Mouse (Mus musculus) forebrain, postnatal 0 days (tissue): ENCODE results near the gene Rogdi. TPM values are rescaled to one million over a fixed set of nuclear protein-coding genes. Genes with fewer than 3 reads are reported as not detected.

Source experiments
- ATAC-seq: fragments of 200-750 bp; cut with Nextera tagmentation; 2 replicates; pipeline ENCODE4 v1.8.0; 2017; ENCODE audit warnings: mild to moderate bottlenecking, moderate library complexity
- DNase-seq: peaks from one replicate; pipeline ENCODE4 v3.0.0-alpha.2; 2015
- H3K27ac ChIP-seq: fragments of 300-500 bp; sonication (generic); 2 replicates; pipeline ENCODE4 v1.5.1; 2014; ENCODE audit warnings: low read depth, mild to moderate bottlenecking, antibody characterized with exemption, low read length, moderate library complexity, mixed read lengths
- H3K27me3 ChIP-seq: fragments of 300-500 bp; sonication (generic); 2 replicates; pipeline ENCODE4 v1.6.1; 2014; ENCODE audit warnings: mild to moderate bottlenecking, low read length, mixed read lengths; ENCODE audit not compliant: insufficient read depth
- H3K36me3 ChIP-seq: fragments of 300-500 bp; sonication (generic); 2 replicates; pipeline ENCODE4 v1.6.1; 2014; ENCODE audit warnings: mild to moderate bottlenecking, moderate library complexity; ENCODE audit not compliant: insufficient read depth
- H3K4me1 ChIP-seq: fragments of 300-500 bp; sonication (generic); 2 replicates; pipeline ENCODE4 v1.6.1; 2014; ENCODE audit warnings: antibody characterized with exemption; ENCODE audit not compliant: insufficient read depth
- H3K4me2 ChIP-seq: fragments of 300-500 bp; sonication (generic); 2 replicates; pipeline ENCODE4 v1.6.1; 2014; ENCODE audit warnings: low read depth, mild to moderate bottlenecking, moderate library complexity
- H3K4me3 ChIP-seq: fragments of 300-500 bp; sonication (generic); 2 replicates; pipeline ENCODE4 v1.5.1; 2014; ENCODE audit warnings: low read depth, low read length, mixed read lengths
- H3K9ac ChIP-seq: fragments of 300-500 bp; sonication (generic); 2 replicates; pipeline ENCODE4 v1.6.1; 2014; ENCODE audit warnings: mild to moderate bottlenecking
- H3K9me3 ChIP-seq: fragments of 300-500 bp; sonication (generic); 2 replicates; pipeline ENCODE4 v1.6.1; 2016; ENCODE audit warnings: low read length
- CTCF ChIP-seq: sonication (generic); IDR thresholded peaks from 2 replicates; pipeline ENCODE4 v1.5.1; 2016; ENCODE audit warnings: antibody characterized with exemption, control low read depth, low read depth
- WGBS: fragments of 180-500 bp; shearing (Covaris S2); extraction: QIAGEN DNeasy Blood & Tissue Kit; methylation state at CpG from one replicate; pipeline ENCODE4 v1.1.7; 2014; 5-methylcytosine and 5-hydroxymethylcytosine counted together
- polyA plus RNA-seq: library from polyadenylated mRNA; unstranded; fragments of >200 nt; fragmentation: Nextera tagmentation; extraction: Ambion mirVana; gene quantifications from 2 replicates; pipeline ENCODE4 v1.2.1, GENCODE M21; 2015
- total RNA-seq: library from RNA; depleted of rRNA; stranded (reverse); fragments of >200 nt; gene quantifications from 2 replicates; pipeline ENCODE4 v1.2.3, GENCODE M21; 2014; rRNA removed

Gene Rogdi
- 55.3 and 75.3 TPM in 2 replicates for total RNA-seq
- polyA plus RNA-seq: 107 and 130 TPM in 2 replicates

GRCm38 (mm10) chr16:5013054-5013838 lies at the start of gene Rogdi:
Rogdi (minus strand) TSS chr16:5013553.
- Histone ChIP-seq H3K27me3 (no peaks in the 10 kb centered on the region), H3K4me1 (0 out of 2 replicates have a peak, but pooled peaks cover 4% of the 10 kb centered on the region), H3K9me3 (no peaks in the 10 kb centered on the region), H3K4me3 (peak within 1 kb of the TSS; percentile 74), H3K36me3 (peaks cover 43% of the 10 kb centered on the region), H3K4me2 (peak within 1 kb of the TSS; percentile 71), H3K27ac (peak within 1 kb of the TSS; percentile 85), H3K9ac (peak within 1 kb of the TSS; percentile 66)
- DNase-seq: peak; percentile 99
- peak; percentile 39 for TF ChIP-seq CTCF
- WGBS: 1% methylated on average over 60 of the region's 63 CpGs
- ATAC-seq: peak; percentile 99

GRCm38 (mm10) chr16:5058114-5058513 lies 44.8 kb upstream of the Rogdi start:
- 90% methylated on average over 1 of the region's 1 CpGs for WGBS
- no peaks in the 10 kb centered on the region for H3K9me3 ChIP-seq
- TF ChIP-seq CTCF: peak; percentile 64
- no peak overlapping the region for H3K9ac ChIP-seq
- DNase-seq (peak; percentile 22), ATAC-seq (no peak)
- peaks cover 32% of the 10 kb centered on the region for H3K36me3 ChIP-seq
- no peaks in the 10 kb centered on the region for H3K4me1 ChIP-seq
- H3K4me3 ChIP-seq: no peak overlapping the region
- H3K27ac ChIP-seq: no peak overlapping the region
- no peaks in the 10 kb centered on the region for H3K27me3 ChIP-seq
- no peak overlapping the region for H3K4me2 ChIP-seq

- no peaks in the 10 kb centered on the region for H3K27me3 ChIP-seq
These were observed 37.1 kb upstream of the Rogdi start for GRCm38 (mm10) chr16:5050251-5051110.

GRCm38 (mm10) chr16:5049774-5050234 lies 36.5 kb upstream of the Rogdi start, which contains the start of the genes Glyr1 and Ubn1:
Glyr1 (minus strand) TSS chr16:5049863.
Ubn1 (plus strand) TSS chr16:5050057.
- WGBS: 3% methylated on average over 56 of the region's 56 CpGs
- Histone ChIP-seq H3K9ac (peak within 1 kb of the TSS; percentile 91), H3K4me2 (peak within 1 kb of the TSS; percentile 93), H3K27ac (peak within 1 kb of the TSS; percentile 97), H3K36me3 (peaks cover 23% of the 10 kb centered on the region), H3K4me3 (peak within 1 kb of the TSS; percentile 95), H3K4me1 (peaks cover 6% of the 10 kb centered on the region), H3K27me3 (no peaks in the 10 kb centered on the region), H3K9me3 (no peaks in the 10 kb centered on the region)
- TF ChIP-seq CTCF: peak; percentile 18; the same call in 1 of the 2 replicates
- DNase-seq: peak; percentile 100
- peak; percentile 100 for ATAC-seq

More at GRCm38 (mm10) chr16:5050251-5051110, 37.1 kb upstream of the Rogdi start:
- ATAC-seq (peak; percentile 57), DNase-seq (peak; percentile 79)
- TF ChIP-seq CTCF: peak; percentile 28
- peaks cover 23% of the 10 kb centered on the region for H3K36me3 ChIP-seq
- 2% methylated on average over 78 of the region's 78 CpGs for WGBS
- H3K4me3 ChIP-seq: peak overlapping the region; percentile 95
- H3K27ac ChIP-seq: peak overlapping the region; percentile 97
- no peaks in the 10 kb centered on the region for H3K9me3 ChIP-seq
- H3K4me1 ChIP-seq: peaks cover 6% of the 10 kb centered on the region
- peak overlapping the region; percentile 86 for H3K4me2 ChIP-seq
- H3K9ac ChIP-seq: peak overlapping the region; percentile 87

- H3K4me3 ChIP-seq: peak overlapping the region; percentile 95
These were observed 35.9 kb upstream of the Rogdi start for GRCm38 (mm10) chr16:5049182-5049773.

GRCm38 (mm10) chr16:5045322-5045721 lies 32.0 kb upstream of the Rogdi start:
- 95% methylated on average over 3 of the region's 3 CpGs for WGBS
- Histone ChIP-seq H3K27me3 (no peaks in the 10 kb centered on the region), H3K36me3 (peaks cover 58% of the 10 kb centered on the region), H3K9me3 (no peaks in the 10 kb centered on the region), H3K9ac (no peak overlapping the region), H3K4me1 (peaks cover 6% of the 10 kb centered on the region), H3K4me3 (no peak overlapping the region), H3K27ac (no peak overlapping the region), H3K4me2 (no peak overlapping the region)
- DNase-seq (no peak), ATAC-seq (no peak)
- TF ChIP-seq CTCF: no peak

More at GRCm38 (mm10) chr16:5049182-5049773, 35.9 kb upstream of the Rogdi start:
- Histone ChIP-seq H3K4me1 (peaks cover 6% of the 10 kb centered on the region), H3K9ac (peak overlapping the region; percentile 91), H3K4me2 (peak overlapping the region; percentile 93), H3K27me3 (no peaks in the 10 kb centered on the region), H3K27ac (peak overlapping the region; percentile 92), H3K36me3 (peaks cover 27% of the 10 kb centered on the region), H3K9me3 (no peaks in the 10 kb centered on the region)
- ATAC-seq (peak; percentile 23), DNase-seq (no peak)
- WGBS: 2% methylated on average over 38 of the region's 38 CpGs
- no peak for TF ChIP-seq CTCF
